Mouse (Mus musculus) heart, embryonic 13.5 days (tissue): Measurements from ENCODE around the gene Cysrt1. TPM values are rescaled to one million over a fixed set of nuclear protein-coding genes. Genes with fewer than 3 reads are reported as not detected.

Experiments used
- ATAC-seq: fragments of 200-750 bp; cut with Nextera tagmentation; 2 replicates; pipeline ENCODE4 v1.8.0; 2017; ENCODE audit warnings: moderate TSS enrichment; ENCODE audit not compliant: insufficient number of reproducible peaks, low FRiP score, low TSS enrichment; ENCODE audit errors: extremely low read depth
- H3K27ac ChIP-seq: fragments of 300-500 bp; sonication (generic); replicated peaks from 2 replicates; pipeline ENCODE4 v1.5.1; 2015; ENCODE audit warnings: moderate library complexity, mild to moderate bottlenecking, inconsistent platforms
- H3K27me3 ChIP-seq: fragments of 300-500 bp; sonication (generic); replicated peaks from 2 replicates; pipeline ENCODE4 v1.6.1; 2015; ENCODE audit warnings: mild to moderate bottlenecking, inconsistent platforms
- H3K36me3 ChIP-seq: fragments of 300-500 bp; sonication (generic); 2 replicates; pipeline ENCODE4 v1.6.1; 2015; ENCODE audit warnings: mild to moderate bottlenecking, inconsistent platforms
- H3K4me1 ChIP-seq: fragments of 300-500 bp; sonication (generic); 2 replicates; pipeline ENCODE4 v1.6.1; 2015; ENCODE audit warnings: inconsistent platforms
- H3K4me2 ChIP-seq: fragments of 300-500 bp; sonication (generic); 2 replicates; pipeline ENCODE4 v1.6.1; 2015; ENCODE audit warnings: inconsistent platforms, mild to moderate bottlenecking, moderate library complexity
- H3K4me3 ChIP-seq: fragments of 300-500 bp; sonication (generic); 2 replicates; pipeline ENCODE4 v1.5.1; 2015; ENCODE audit warnings: moderate library complexity, mild to moderate bottlenecking, inconsistent platforms
- H3K9ac ChIP-seq: fragments of 300-500 bp; sonication (generic); 2 replicates; pipeline ENCODE4 v1.6.1; 2015; ENCODE audit warnings: inconsistent platforms, mild to moderate bottlenecking, moderate library complexity
- H3K9me3 ChIP-seq: fragments of 300-500 bp; sonication (generic); 2 replicates; pipeline ENCODE4 v1.6.1; 2016; ENCODE audit warnings: inconsistent platforms
- WGBS: fragments of 180-500 bp; shearing (Covaris S2); methylation state at CpG from one replicate; pipeline ENCODE4 v1.1.7; 2015; ENCODE audit warnings: mixed read lengths; 5-methylcytosine and 5-hydroxymethylcytosine counted together
- polyA plus RNA-seq: library from polyadenylated mRNA; unstranded; fragments of >200 nt; fragmentation: Nextera tagmentation; extraction: Ambion mirVana; gene quantifications from 2 replicates; pipeline ENCODE4 v1.2.1, GENCODE M21; 2015

Cysrt1 gene
- polyA plus RNA-seq, 1 experiment from 2014 or later, result not detected

GRCm38 (mm10) chr2:25197946-25198345 lies 44.3 kb downstream of the Cysrt1 start:
- no peaks in the 10 kb centered on the region for H3K9me3 ChIP-seq
- no peak overlapping the region for H3K9ac ChIP-seq
- H3K4me2 ChIP-seq, result no peak overlapping the region
- peaks cover 40% of the 10 kb centered on the region for H3K36me3 ChIP-seq
- H3K4me3 ChIP-seq, result no peak overlapping the region
- H3K4me1 ChIP-seq, result peaks cover 51% of the 10 kb centered on the region
- peak overlapping the region; percentile 80 for H3K27ac ChIP-seq
- H3K27me3 ChIP-seq, result peaks cover 30% of the 10 kb centered on the region
- no peak for ATAC-seq

GRCm38 (mm10) chr2:25197191-25197590 lies 45.1 kb downstream of the Cysrt1 start:
- Histone ChIP-seq H3K9ac (no peak overlapping the region), H3K4me3 (peak overlapping the region; percentile 46; the same call in 1 of the 2 replicates), H3K9me3 (no peaks in the 10 kb centered on the region), H3K4me2 (peak overlapping the region; percentile 70), H3K27ac (peak overlapping the region; percentile 80), H3K27me3 (peaks cover 30% of the 10 kb centered on the region), H3K4me1 (peaks cover 51% of the 10 kb centered on the region), H3K36me3 (peaks cover 32% of the 10 kb centered on the region)
- 28% methylated on average over 2 of the region's 2 CpGs for WGBS
- no peak for ATAC-seq

DNA sequence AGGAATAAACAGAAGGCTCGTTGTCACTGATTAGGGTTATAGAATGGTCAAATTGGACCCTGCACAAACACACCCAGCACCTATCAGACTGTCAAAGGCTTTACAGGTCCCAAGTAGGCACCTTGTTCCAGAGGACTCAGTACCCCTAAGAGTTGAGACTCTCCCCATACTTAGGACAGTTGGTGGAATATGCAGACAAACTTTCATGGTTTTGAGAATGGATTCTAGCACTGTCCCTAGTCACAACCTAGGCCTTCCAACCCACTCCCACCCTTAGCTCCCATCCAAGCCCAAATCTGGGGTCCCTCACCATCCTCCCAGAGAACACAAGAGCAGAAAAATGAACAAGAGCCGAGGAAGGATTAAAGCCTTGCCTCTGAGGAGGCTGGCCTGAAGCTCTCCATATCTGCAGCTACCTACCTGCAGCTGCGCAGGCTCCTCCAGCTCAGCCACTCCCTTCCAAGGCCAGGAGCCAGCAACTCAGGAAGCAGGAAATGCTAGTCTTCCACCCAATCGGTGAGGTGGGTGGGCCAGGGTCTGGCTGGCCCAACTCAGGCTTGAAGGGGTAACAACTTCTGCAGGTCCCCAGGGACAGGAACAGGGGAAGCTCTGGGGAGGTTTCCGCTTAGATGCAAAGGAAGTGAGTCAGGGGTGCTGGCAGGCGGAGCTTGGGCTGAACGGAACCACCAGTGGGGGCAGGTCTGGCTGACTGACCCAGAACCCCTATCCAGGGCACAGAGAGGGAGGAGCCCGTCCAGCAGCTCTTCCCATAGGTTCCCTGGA lies 45.9 kb downstream of the Cysrt1 start, which contains the start of gene Tor4a:
Tor4a (minus strand) TSS at position 715 of the 783 bp plus-strand sequence.
- ATAC-seq, result peak; percentile 33
- Histone ChIP-seq H3K9me3 (no peaks in the 10 kb centered on the region), H3K4me3 (peak within 1 kb of the TSS; percentile 46), H3K4me1 (peaks cover 51% of the 10 kb centered on the region), H3K27me3 (peaks cover 30% of the 10 kb centered on the region), H3K9ac (peak within 1 kb of the TSS; percentile 68), H3K4me2 (peak within 1 kb of the TSS; percentile 70), H3K27ac (peak within 1 kb of the TSS; percentile 80), H3K36me3 (peaks cover 24% of the 10 kb centered on the region)
- 7% methylated on average over 8 of the region's 8 CpGs for whole genome bisulfite sequencing

GRCm38 (mm10) chr2:25195211-25196156 lies 46.8 kb downstream of the Cysrt1 start:
- Histone ChIP-seq H3K27ac (peak overlapping the region; percentile 80), H3K4me1 (peaks cover 51% of the 10 kb centered on the region), H3K4me2 (peak overlapping the region; percentile 70), H3K9me3 (no peaks in the 10 kb centered on the region), H3K4me3 (peak overlapping the region; percentile 46), H3K9ac (peak overlapping the region; percentile 68), H3K27me3 (peaks cover 30% of the 10 kb centered on the region), H3K36me3 (peaks cover 15% of the 10 kb centered on the region)
- 15% methylated on average over 55 of the region's 55 CpGs for WGBS
- ATAC-seq, result no peak

DNA sequence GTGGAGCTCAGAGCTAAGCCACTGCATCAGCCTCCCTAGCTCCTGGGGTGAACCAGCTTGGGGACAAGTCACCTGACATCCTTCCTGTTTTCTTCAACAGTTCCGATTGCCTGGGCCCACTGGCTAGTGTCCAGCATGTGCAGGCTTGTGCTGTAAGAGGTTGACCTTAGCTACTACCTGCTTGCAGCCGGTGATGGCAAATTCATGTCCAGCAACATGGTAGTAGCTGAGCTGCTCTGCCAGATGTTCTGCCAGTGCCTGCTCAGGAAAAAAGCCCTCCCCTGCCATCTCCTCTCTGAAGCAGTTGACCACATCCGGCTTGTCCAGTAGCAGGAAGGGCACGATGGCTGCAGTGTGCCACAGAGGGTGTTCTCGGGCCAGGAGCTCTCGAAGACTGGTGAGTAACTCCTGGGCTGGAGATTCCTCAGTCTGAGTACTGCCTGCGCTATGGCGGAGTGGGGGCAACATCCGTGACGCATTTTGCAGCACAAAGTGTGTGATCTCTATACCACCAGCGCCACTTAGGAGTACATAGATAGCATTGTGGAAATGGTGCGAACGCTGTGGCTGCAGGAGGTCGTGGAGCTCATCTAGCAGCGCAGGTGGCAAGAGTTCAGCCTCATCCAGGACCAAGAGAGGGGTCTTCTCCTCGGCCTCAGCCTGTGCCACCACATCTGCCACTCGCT lies 47.6 kb downstream of the Cysrt1 start:
- Histone ChIP-seq H3K4me1 (peaks cover 51% of the 10 kb centered on the region), H3K9ac (peak overlapping the region; percentile 68; the same call in 1 of the 2 replicates), H3K9me3 (no peaks in the 10 kb centered on the region), H3K4me3 (peak overlapping the region; percentile 46; the same call in 1 of the 2 replicates), H3K27me3 (peaks cover 30% of the 10 kb centered on the region), H3K27ac (0 out of 2 replicates have a peak overlapping the region, but pooled peaks have one; percentile 12), H3K36me3 (peaks cover 7% of the 10 kb centered on the region), H3K4me2 (peak overlapping the region; percentile 70)
- ATAC-seq, result no peak
- 73% methylated on average over 17 of the region's 17 CpGs for WGBS

- Histone ChIP-seq H3K4me1 (peaks cover 51% of the 10 kb centered on the region), H3K36me3 (peaks cover under 1% of the 10 kb centered on the region), H3K4me3 (no peak overlapping the region), H3K4me2 (peak overlapping the region; percentile 70), H3K27me3 (peaks cover 30% of the 10 kb centered on the region), H3K9ac (no peak overlapping the region), H3K9me3 (no peaks in the 10 kb centered on the region), H3K27ac (peak overlapping the region; percentile 44; the same call in 1 of the 2 replicates)
- no peak for ATAC-seq
- 62% methylated on average over 5 of the region's 5 CpGs for WGBS
Measured at GRCm38 (mm10) chr2:25194006-25194405, 48.2 kb downstream of the Cysrt1 start.

DNA sequence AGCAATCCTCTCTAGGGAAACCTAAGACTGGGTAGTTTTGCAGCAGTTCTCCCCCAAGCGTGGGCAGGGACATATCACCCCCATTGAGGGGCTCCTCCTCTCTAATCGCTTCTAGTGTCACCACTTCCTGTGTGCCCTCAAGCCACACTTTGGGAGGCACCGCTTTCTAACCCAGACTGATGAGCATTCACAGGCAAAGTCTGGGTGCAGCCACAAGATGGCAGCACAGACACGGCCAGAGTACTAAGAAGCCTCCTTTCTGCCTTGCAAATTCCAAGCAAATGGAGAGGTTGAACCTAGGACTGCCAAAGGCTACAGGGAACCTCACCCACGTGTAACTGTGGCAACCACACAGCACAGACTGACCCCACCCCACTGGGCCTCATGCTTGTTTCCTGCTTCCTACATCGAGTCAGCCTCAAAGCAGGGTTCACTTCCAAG lies 48.9 kb downstream of the Cysrt1 start:
- H3K4me2 ChIP-seq, result peak overlapping the region; percentile 70
- H3K27me3 ChIP-seq, result peaks cover 30% of the 10 kb centered on the region
- WGBS, result 2% methylated on average over 6 of the region's 6 CpGs
- no peak overlapping the region for H3K4me3 ChIP-seq
- H3K36me3 ChIP-seq, result no peaks in the 10 kb centered on the region
- no peaks in the 10 kb centered on the region for H3K9me3 ChIP-seq
- peaks cover 51% of the 10 kb centered on the region for H3K4me1 ChIP-seq
- no peak overlapping the region for H3K27ac ChIP-seq
- H3K9ac ChIP-seq, result peak overlapping the region; percentile 67; the same call in 1 of the 2 replicates
- ATAC-seq, result no peak

Other genes starting within 250 kb of the Cysrt1 start
- 49.4 and 51.0 TPM in 2 replicates for gene Nsmf, start 188.1 kb downstream of the Cysrt1 start, polyA plus RNA-seq
- gene Entpd8, start 162.1 kb downstream of the Cysrt1 start, polyA plus RNA-seq, result not detected in 2 replicates
- gene Noxa1, start 147.3 kb downstream of the Cysrt1 start, polyA plus RNA-seq, result 0.09 TPM in 1 of 2 replicates, not detected in the other
- 7.7 and 8.2 TPM in 2 replicates for gene Nrarp, start 61.7 kb downstream of the Cysrt1 start, polyA plus RNA-seq
- gene Tor4a, start 45.6 kb downstream of the Cysrt1 start, polyA plus RNA-seq, result 6.4 and 6.9 TPM in 2 replicates
- gene Nelfb, start 31.0 kb downstream of the Cysrt1 start, polyA plus RNA-seq, result 68.8 and 72.8 TPM in 2 replicates
- gene Stpg3, start 27.8 kb downstream of the Cysrt1 start, polyA plus RNA-seq, result not detected in 2 replicates
- gene Fam166a, start 23.7 kb downstream of the Cysrt1 start, polyA plus RNA-seq, result not detected in 2 replicates
- gene Tubb4b, start 17.8 kb downstream of the Cysrt1 start, polyA plus RNA-seq, result 402 and 437 TPM in 2 replicates
- not detected in 2 replicates for gene Slc34a3, start 8.1 kb downstream of the Cysrt1 start, polyA plus RNA-seq
- not detected in 2 replicates for gene Rnf224, start 5.7 kb downstream of the Cysrt1 start, polyA plus RNA-seq
- gene Rnf208, start 197 bp downstream of the Cysrt1 start, polyA plus RNA-seq, result 6.6 and 7.2 TPM in 2 replicates
- gene AL732309.1, start 4.4 kb upstream of the Cysrt1 start, polyA plus RNA-seq, result 2.1 and 2.9 TPM in 2 replicates
- gene Tmem203, start 13.0 kb upstream of the Cysrt1 start, polyA plus RNA-seq, result 15.5 and 15.9 TPM in 2 replicates
- gene Tprn, start 20.2 kb upstream of the Cysrt1 start, polyA plus RNA-seq, result 3.5 and 4.3 TPM in 2 replicates
- 144 and 158 TPM in 2 replicates for gene Ssna1, start 30.0 kb upstream of the Cysrt1 start, polyA plus RNA-seq
- gene Anapc2, start 30.0 kb upstream of the Cysrt1 start, polyA plus RNA-seq, result 77.3 and 82.5 TPM in 2 replicates
- gene Tmem210, start 45.7 kb upstream of the Cysrt1 start, polyA plus RNA-seq, result not detected in 2 replicates
- gene Lrrc26, start 47.5 kb upstream of the Cysrt1 start, polyA plus RNA-seq, result not detected in 2 replicates
- gene Grin1, start 76.7 kb upstream of the Cysrt1 start, polyA plus RNA-seq, result 0.09 and 0.16 TPM in 2 replicates
- 28.4 and 31.3 TPM in 2 replicates for gene Man1b1, start 89.9 kb upstream of the Cysrt1 start, polyA plus RNA-seq
- gene Dpp7, start 113.9 kb upstream of the Cysrt1 start, polyA plus RNA-seq, result 13.6 and 14.4 TPM in 2 replicates
- 14.9 and 17.0 TPM in 2 replicates for gene Uap1l1, start 123.2 kb upstream of the Cysrt1 start, polyA plus RNA-seq
- 16.5 and 18.1 TPM in 2 replicates for gene Sapcd2, start 129.9 kb upstream of the Cysrt1 start, polyA plus RNA-seq
- gene Entpd2, start 153.4 kb upstream of the Cysrt1 start, polyA plus RNA-seq, result 0.51 and 0.68 TPM in 2 replicates
- 26.6 and 29.0 TPM in 2 replicates for gene Npdc1, start 156.9 kb upstream of the Cysrt1 start, polyA plus RNA-seq
- gene Fut7, start 180.8 kb upstream of the Cysrt1 start, polyA plus RNA-seq, result 0.07 TPM in 1 of 2 replicates, not detected in the other
- 2.7 and 3.2 TPM in 2 replicates for gene Abca2, start 186.3 kb upstream of the Cysrt1 start, polyA plus RNA-seq
- gene Clic3, start 214.4 kb upstream of the Cysrt1 start, polyA plus RNA-seq, result 1.8 and 2.5 TPM in 2 replicates
- gene Paxx, start 218.6 kb upstream of the Cysrt1 start, polyA plus RNA-seq, result 25.6 and 25.7 TPM in 2 replicates
- gene Ptgds, start 227.6 kb upstream of the Cysrt1 start, polyA plus RNA-seq, result 19.8 and 20.7 TPM in 2 replicates